Mouse (Mus musculus): ENCODE measurements at regions not wholly inside any gene's neighbourhood (a gene's known extent, or its start where the extent isn't known, plus 50 kb on each side); places are given as distances from the start of the nearest gene placed in this dataset.

- DNase-seq = no peak
Measured at GRCm38 (mm10) chr4:142460468-142461086, 221.4 kb upstream of the Kazn start.

- no peak for DNase-seq
Measured at GRCm38 (mm10) chr4:142452614-142453013, 213.4 kb upstream of the Kazn start.

- no peak for DNase-seq
Measured at GRCm38 (mm10) chr4:142450884-142451283, 211.7 kb upstream of the Kazn start.

GRCm38 (mm10) chr4:142449713-142450112, 210.5 kb upstream of the Kazn start:
- DNase-seq = no peak

GRCm38 (mm10) chr4:142449198-142449702, 210.0 kb upstream of the Kazn start:
- no peak for DNase-seq

- no peak for DNase-seq
Measured at GRCm38 (mm10) chr4:142447529-142447928, 208.3 kb upstream of the Kazn start.

GRCm38 (mm10) chr4:142441045-142441444, 201.8 kb upstream of the Kazn start:
- DNase-seq = no peak

- no peak for DNase-seq
Measured at GRCm38 (mm10) chr4:142439450-142440183, 200.4 kb upstream of the Kazn start.

- DNase-seq = no peak
Measured at GRCm38 (mm10) chr4:142424596-142424995, 185.4 kb upstream of the Kazn start.

- DNase-seq = no peak
Measured at GRCm38 (mm10) chr4:142420427-142420826, 181.2 kb upstream of the Kazn start.

- DNase-seq = no peak
Measured at GRCm38 (mm10) chr4:142414874-142415273, 175.7 kb upstream of the Kazn start.

GRCm38 (mm10) chr4:142411792-142412191, 172.6 kb upstream of the Kazn start:
- no peak for DNase-seq

- no peak for DNase-seq
Measured at GRCm38 (mm10) chr4:142410596-142411573, 171.7 kb upstream of the Kazn start.

- DNase-seq = no peak
Measured at GRCm38 (mm10) chr4:142397858-142398257, 158.7 kb upstream of the Kazn start.

GRCm38 (mm10) chr4:142392924-142393323, 153.7 kb upstream of the Kazn start:
- DNase-seq = peak; percentile 1

- DNase-seq = no peak
Measured at GRCm38 (mm10) chr4:142390531-142391195, 151.5 kb upstream of the Kazn start.

- no peak for DNase-seq
Measured at GRCm38 (mm10) chr4:142388476-142388875, 149.3 kb upstream of the Kazn start.

GRCm38 (mm10) chr4:142381168-142381567, 142.0 kb upstream of the Kazn start:
- DNase-seq = no peak

GRCm38 (mm10) chr4:142378452-142378851, 139.3 kb upstream of the Kazn start:
- DNase-seq = no peak

- DNase-seq = no peak
Measured at GRCm38 (mm10) chr4:142367774-142368173, 128.6 kb upstream of the Kazn start.

GRCm38 (mm10) chr4:142362071-142362470, 122.9 kb upstream of the Kazn start:
- DNase-seq = no peak

- DNase-seq = no peak
Measured at GRCm38 (mm10) chr4:142358866-142359265, 119.7 kb upstream of the Kazn start.

GRCm38 (mm10) chr4:142355387-142355786, 116.2 kb upstream of the Kazn start:
- no peak for DNase-seq

Measured in thymus, postnatal 25 days (tissue).